27 mouse cellular contexts compared by ENCODE assay signal in the genomic region with DNA sequence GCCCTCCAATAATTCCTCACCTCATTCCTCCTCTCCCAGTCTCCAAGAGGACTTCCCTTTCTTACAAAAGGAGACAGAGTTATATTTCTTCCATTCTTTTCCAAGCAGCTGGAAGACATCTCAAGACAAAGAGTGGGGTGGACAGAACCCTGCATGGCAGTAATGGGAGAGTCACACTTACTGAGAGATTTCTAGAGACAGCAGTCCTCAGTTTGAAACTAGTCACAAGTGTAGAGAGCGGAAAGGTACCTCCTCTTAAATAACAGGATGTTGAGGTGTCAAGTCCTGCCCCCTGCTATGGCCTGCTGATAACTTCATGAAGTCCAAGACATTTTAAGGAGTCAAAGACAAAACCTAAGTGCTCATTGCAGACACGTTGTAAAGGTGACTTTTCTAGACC.
DNase-seq lines count a peak whose midpoint lies in the region; ATAC-seq and TF ChIP-seq lines count a peak whose summit lies in the region.
"Had no signal": no experiment of that assay in that cellular context is flagged by ENCODE, and none has a peak within 500 bp of the region (broad histone marks: within the 10 kb centered on the region; RNA-seq: fewer than 3 reads in every experiment).

No protein-coding gene starts in this region.

- no peaks in the 10 kb centered on the region for H3K4me1 ChIP-seq in kidney, embryonic 14.5 days (ENCODE audit: control insufficient read depth, insufficient read depth, low read length)
- H3K4me1 ChIP-seq in kidney, postnatal 0 days (replicated peaks; ENCODE audit: insufficient read depth, low read length) = no peaks in the 10 kb centered on the region
- no peaks in the 10 kb centered on the region for H3K4me1 ChIP-seq in kidney, adult 2 months (ENCODE audit: control insufficient read depth, insufficient read depth, low read length)
- peaks cover 7% of the 10 kb centered on the region; the same call in 1 of the 2 replicates for H3K4me1 ChIP-seq in limb, embryonic 10.5 days
- no peaks in the 10 kb centered on the region for H3K4me1 ChIP-seq in cerebellum, adult 2 months (ENCODE audit: control insufficient read depth, insufficient read depth, low read length)
- H3K4me1 ChIP-seq: embryonic facial prominence, embryonic 13.5 days; embryonic facial prominence, embryonic 15.5 days; forebrain, embryonic 10.5 days; forebrain, embryonic 12.5 days had no signal

- no peak overlapping the region for H3K4me2 ChIP-seq in kidney, embryonic 14.5 days (replicated peaks; ENCODE audit: low read depth, low read length)
- H3K4me2 ChIP-seq in kidney, postnatal 0 days (ENCODE audit: low read length) = no peak overlapping the region
- H3K4me2 ChIP-seq: embryonic facial prominence, embryonic 13.5 days; embryonic facial prominence, embryonic 15.5 days; forebrain, embryonic 12.5 days had no signal

- 31% methylated on average over 2 of the region's 2 CpGs for WGBS in kidney, embryonic 14.5 days
- WGBS in kidney, postnatal 0 days = 25% methylated on average over 2 of the region's 2 CpGs
- WGBS in kidney, adult 2 months = 31% methylated on average over 2 of the region's 2 CpGs
- WGBS in limb, embryonic 10.5 days = 51% methylated on average over 2 of the region's 2 CpGs
- WGBS in cerebellum, adult 2 months = 79% methylated on average over 2 of the region's 2 CpGs

- H3K9me3 ChIP-seq in kidney, embryonic 14.5 days (ENCODE audit: control insufficient read depth, low read length) = no peaks in the 10 kb centered on the region
- no peaks in the 10 kb centered on the region for H3K9me3 ChIP-seq in kidney, postnatal 0 days (replicated peaks; ENCODE audit: low read length)
- H3K9me3 ChIP-seq in limb, embryonic 10.5 days (replicated peaks) = no peaks in the 10 kb centered on the region
- H3K9me3 ChIP-seq: embryonic facial prominence, embryonic 13.5 days; embryonic facial prominence, embryonic 15.5 days; forebrain, embryonic 10.5 days; forebrain, embryonic 12.5 days; G1E had no signal

- H3K36me3 ChIP-seq in kidney, embryonic 14.5 days (ENCODE audit: control insufficient read depth, insufficient read depth, low read length) = no peaks in the 10 kb centered on the region
- H3K36me3 ChIP-seq in kidney, postnatal 0 days (ENCODE audit: insufficient read depth, low read length) = no peaks in the 10 kb centered on the region
- no peaks in the 10 kb centered on the region for H3K36me3 ChIP-seq in kidney, adult 2 months (ENCODE audit: control insufficient read depth, insufficient read depth, low read length)
- no peaks in the 10 kb centered on the region for H3K36me3 ChIP-seq in limb, embryonic 10.5 days
- H3K36me3 ChIP-seq: embryonic facial prominence, embryonic 13.5 days; embryonic facial prominence, embryonic 15.5 days; forebrain, embryonic 10.5 days; forebrain, embryonic 12.5 days; G1E had no signal

- no peak for DNase-seq in kidney, postnatal 36 days
- peak; percentile 15 for DNase-seq in kidney, postnatal 0 days (ENCODE audit: low spot score)
- no peak for DNase-seq in kidney, adult 2 months
- DNase-seq in limb, embryonic 10.5 days (ENCODE audit: low spot score) = peak; percentile 30
- DNase-seq in cerebellum, adult 2 months = no peak
- DNase-seq in cerebellum, adult 9-11 months = no peak
- DNase-seq: adrenal gland, adult 2 months; adrenal gland, postnatal 10 days; adrenal gland, postnatal 25 days; B cell, adult 2 months; cerebellum, adult 11 months; cerebellum, adult 18-20 months; cerebellum, adult 9-10 months; cerebellum, postnatal 14 days; cerebellum, postnatal 36 days; embryo, embryonic 11 days had no signal

- TF ChIP-seq CTCF in kidney, postnatal 0 days (IDR thresholded peaks at IDR 0.05; ENCODE audit: low read depth) = no peak
- no peak for TF ChIP-seq CTCF in kidney, adult 2 months (conservative IDR thresholded peaks at IDR 0.05; ENCODE audit: insufficient read depth, insufficient read length, low read depth, low read length)
- no peak for TF ChIP-seq CTCF in cerebellum, adult 2 months (IDR thresholded peaks at IDR 0.05; ENCODE audit: borderline replicate concordance, insufficient read depth, low read depth, low read length)

- H3K27me3 ChIP-seq in kidney, embryonic 14.5 days (ENCODE audit: control insufficient read depth, insufficient read depth, low read length) = no peaks in the 10 kb centered on the region
- no peaks in the 10 kb centered on the region for H3K27me3 ChIP-seq in kidney, postnatal 0 days (ENCODE audit: insufficient read depth, low read length)
- H3K27me3 ChIP-seq in kidney, adult 2 months (replicated peaks; ENCODE audit: control insufficient read depth, insufficient read depth, low read length) = no peaks in the 10 kb centered on the region
- no peaks in the 10 kb centered on the region for H3K27me3 ChIP-seq in limb, embryonic 10.5 days (ENCODE audit: low read depth, poor library complexity, severe bottlenecking)
- no peaks in the 10 kb centered on the region for H3K27me3 ChIP-seq in cerebellum, adult 2 months (ENCODE audit: control insufficient read depth, insufficient read depth, low read length)
- H3K27me3 ChIP-seq: CH12.LX; embryonic facial prominence, embryonic 13.5 days; embryonic facial prominence, embryonic 15.5 days; forebrain, embryonic 12.5 days had no signal

- H3K9ac ChIP-seq in kidney, embryonic 14.5 days (ENCODE audit: low read depth, low read length) = no peak overlapping the region
- no peak overlapping the region for H3K9ac ChIP-seq in kidney, postnatal 0 days (ENCODE audit: low read depth, low read length)
- H3K9ac ChIP-seq: embryonic facial prominence, embryonic 13.5 days; embryonic facial prominence, embryonic 15.5 days; forebrain, embryonic 12.5 days had no signal

- H3K4me3 ChIP-seq in kidney, embryonic 14.5 days (ENCODE audit: low read length) = no peak overlapping the region
- H3K4me3 ChIP-seq in kidney, postnatal 0 days (replicated peaks; ENCODE audit: low read depth, low read length) = no peak overlapping the region
- no peak overlapping the region for H3K4me3 ChIP-seq in kidney, adult 2 months (ENCODE audit: insufficient read depth, low read depth, low read length)
- no peak overlapping the region for H3K4me3 ChIP-seq in limb, embryonic 10.5 days
- no peak overlapping the region for H3K4me3 ChIP-seq in cerebellum, adult 2 months (replicated peaks; ENCODE audit: insufficient read depth, low read depth, low read length)
- H3K4me3 ChIP-seq: embryonic facial prominence, embryonic 13.5 days; embryonic facial prominence, embryonic 15.5 days; erythroblast, embryonic 14.5 days; forebrain, embryonic 10.5 days; forebrain, embryonic 12.5 days had no signal

- ATAC-seq in kidney, embryonic 14.5 days (ENCODE audit: low FRiP score, low TSS enrichment) = peak; percentile 83
- no peak for ATAC-seq in kidney, postnatal 0 days (replicated peaks; ENCODE audit: low FRiP score, low read depth)
- ATAC-seq: CD4-positive, CD25-positive, alpha-beta regulatory T cell, adult 4 months; forebrain, embryonic 14.5 days; forebrain, embryonic 16.5 days had no signal

- no peak for TF ChIP-seq POLR2A in kidney, adult 2 months (IDR thresholded peaks at IDR 0.05; ENCODE audit: low read depth, low read length)
- TF ChIP-seq POLR2A in cerebellum, adult 2 months (IDR thresholded peaks at IDR 0.05; ENCODE audit: borderline replicate concordance, insufficient read depth, low read length) = no peak

- no peak overlapping the region for H3K27ac ChIP-seq in kidney, embryonic 14.5 days (ENCODE audit: low read depth, low read length)
- no peak overlapping the region for H3K27ac ChIP-seq in kidney, postnatal 0 days
- no peak overlapping the region for H3K27ac ChIP-seq in kidney, adult 2 months (ENCODE audit: insufficient read depth, low read depth, low read length)
- no peak overlapping the region for H3K27ac ChIP-seq in limb, embryonic 10.5 days
- H3K27ac ChIP-seq in cerebellum, adult 2 months (ENCODE audit: insufficient read depth, low read length) = no peak overlapping the region
- H3K27ac ChIP-seq: embryonic facial prominence, embryonic 13.5 days; embryonic facial prominence, embryonic 15.5 days; forebrain, embryonic 10.5 days; forebrain, embryonic 12.5 days had no signal

Comparison
In these comparisons a context has a peak if more than half of its experiments do, and no peak if none do; other contexts are left out.
1. DNase-seq: peak in kidney, postnatal 0 days (single experiment) and limb, embryonic 10.5 days (single experiment); none in kidney, postnatal 36 days (0 of 2), kidney, adult 2 months (single experiment), cerebellum, adult 2 months (0 of 2) and cerebellum, adult 9-11 months (single experiment).